Mouse (Mus musculus) neural tube, embryonic 12.5 days (tissue): ENCODE results near the gene Plpp7. TPM values are rescaled to one million over a fixed set of nuclear protein-coding genes. Genes with fewer than 3 reads are reported as not detected.

Source experiments
- ATAC-seq: fragments of 200-750 bp; cut with Nextera tagmentation; 2 replicates; pipeline ENCODE4 v1.8.0; 2017; ENCODE audit warnings: low read depth, mild to moderate bottlenecking, moderate TSS enrichment, moderate library complexity; ENCODE audit not compliant: low FRiP score
- H3K27ac ChIP-seq: fragments of 300-500 bp; sonication (generic); 2 replicates; pipeline ENCODE4 v1.5.1; 2016
- H3K27me3 ChIP-seq: fragments of 300-500 bp; sonication (generic); replicated peaks from 2 replicates; pipeline ENCODE4 v1.6.1; 2016; ENCODE audit warnings: mild to moderate bottlenecking
- H3K36me3 ChIP-seq: fragments of 300-500 bp; sonication (generic); 2 replicates; pipeline ENCODE4 v1.6.1; 2016; ENCODE audit warnings: mild to moderate bottlenecking
- H3K4me1 ChIP-seq: fragments of 300-500 bp; sonication (generic); 2 replicates; pipeline ENCODE4 v1.6.1; 2016
- H3K4me2 ChIP-seq: fragments of 300-500 bp; sonication (generic); replicated peaks from 2 replicates; pipeline ENCODE4 v1.6.1; 2016; ENCODE audit warnings: mild to moderate bottlenecking
- H3K4me3 ChIP-seq: fragments of 300-500 bp; sonication (generic); 2 replicates; pipeline ENCODE4 v1.5.1; 2016
- H3K9ac ChIP-seq: fragments of 300-500 bp; sonication (generic); 2 replicates; pipeline ENCODE4 v1.6.1; 2016; ENCODE audit warnings: mild to moderate bottlenecking
- H3K9me3 ChIP-seq: fragments of 300-500 bp; sonication (generic); 2 replicates; pipeline ENCODE4 v1.6.1; 2016; ENCODE audit warnings: mild to moderate bottlenecking
- WGBS: fragments of 180-500 bp; shearing (Covaris S2); methylation state at CpG from one replicate; pipeline ENCODE4 v1.1.7; 2016; 5-methylcytosine and 5-hydroxymethylcytosine counted together
- polyA plus RNA-seq: library from polyadenylated mRNA; unstranded; fragments of >200 nt; fragmentation: Nextera tagmentation; extraction: Ambion mirVana; gene quantifications from 2 replicates; pipeline ENCODE4 v1.2.1, GENCODE M21; 2016

The Plpp7 gene
- polyA plus RNA-seq, 1 experiment from 2014 or later, result 13.7 TPM

DNA sequence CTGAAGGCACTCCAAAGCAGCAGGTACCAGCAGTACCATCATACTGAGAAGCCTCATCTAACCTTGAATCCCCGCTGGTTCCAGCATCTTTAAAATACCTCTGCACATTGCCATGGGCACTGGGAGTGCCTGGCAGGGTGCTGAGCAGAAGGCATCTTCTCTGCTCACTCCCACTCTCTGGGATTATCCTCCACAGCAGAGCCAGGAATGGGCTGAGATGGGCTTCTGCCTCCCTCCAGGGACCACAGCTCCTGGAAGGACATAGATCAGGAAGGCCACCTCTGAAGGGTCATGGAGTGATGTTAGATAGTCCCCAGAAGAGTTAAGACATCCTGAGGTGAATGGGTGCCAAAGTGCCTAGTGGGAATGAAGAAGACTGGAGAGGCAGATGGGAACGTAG lies 17.2 kb downstream of the Plpp7 start:
- 0 out of 2 replicates have a peak, but pooled peaks cover 5% of the 10 kb centered on the region for H3K4me1 ChIP-seq
- ATAC-seq, result no peak
- 58% methylated on average over 2 of the region's 2 CpGs for WGBS
- no peak overlapping the region for H3K4me2 ChIP-seq
- peaks cover 14% of the 10 kb centered on the region for H3K36me3 ChIP-seq
- no peak overlapping the region for H3K4me3 ChIP-seq
- no peaks in the 10 kb centered on the region for H3K27me3 ChIP-seq
- H3K9ac ChIP-seq, result no peak overlapping the region
- H3K9me3 ChIP-seq, result no peaks in the 10 kb centered on the region
- no peak overlapping the region for H3K27ac ChIP-seq

- Histone ChIP-seq H3K9me3 (no peaks in the 10 kb centered on the region), H3K27me3 (no peaks in the 10 kb centered on the region), H3K4me2 (no peak overlapping the region), H3K9ac (no peak overlapping the region), H3K36me3 (no peaks in the 10 kb centered on the region), H3K4me1 (0 out of 2 replicates have a peak, but pooled peaks cover under 1% of the 10 kb centered on the region), H3K27ac (no peak overlapping the region), H3K4me3 (no peak overlapping the region)
- 92% methylated on average over 4 of the region's 4 CpGs for WGBS
- ATAC-seq, result no peak
Observed at GRCm38 (mm10) chr2:32115851-32116268, 20.5 kb downstream of the Plpp7 start.

DNA sequence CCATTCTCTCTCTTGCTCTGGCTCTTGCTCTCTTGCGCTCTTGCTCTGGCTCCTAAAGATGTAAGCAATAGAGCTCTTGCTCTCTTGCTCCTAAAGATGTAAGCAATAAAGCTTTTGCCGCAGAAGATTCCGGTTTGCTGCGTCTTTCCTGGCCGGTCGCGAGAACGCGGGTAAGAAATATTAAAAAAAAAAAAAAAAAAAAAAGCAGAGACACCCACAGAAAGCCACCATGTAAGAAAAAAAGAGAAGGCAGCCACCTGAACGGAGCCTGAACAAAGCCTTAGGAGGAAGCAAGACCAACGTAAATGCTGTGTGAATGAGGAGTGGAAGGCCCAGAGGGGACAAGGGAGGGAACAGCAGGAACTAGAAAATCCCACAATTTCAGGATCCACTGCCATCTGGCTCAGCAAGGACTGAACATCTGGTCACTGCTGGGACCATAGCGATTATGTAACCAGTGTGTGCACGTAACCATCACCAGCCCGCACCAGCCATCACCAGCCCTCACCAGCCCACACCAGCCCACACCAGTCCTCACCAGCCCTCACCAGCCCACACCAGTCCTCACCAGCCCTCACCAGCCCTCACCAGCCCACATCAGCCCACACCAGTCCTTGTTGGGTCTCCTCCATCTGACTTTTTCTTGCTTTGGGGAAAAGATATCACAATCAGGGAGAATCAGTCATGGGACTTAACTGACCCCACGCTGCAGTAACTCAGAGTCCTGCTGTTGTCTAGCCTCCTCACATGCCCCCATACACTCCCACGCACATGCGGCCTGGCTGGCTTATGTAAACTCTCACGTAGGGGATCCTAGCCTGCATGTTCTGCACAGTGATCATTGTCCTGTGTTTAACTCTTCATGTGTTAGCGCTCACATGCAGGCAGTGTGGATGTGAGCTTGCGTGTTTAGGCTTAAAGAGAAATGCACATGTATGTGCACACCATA lies 24.7 kb downstream of the Plpp7 start:
- H3K4me3 ChIP-seq, result no peak overlapping the region
- H3K27me3 ChIP-seq, result no peaks in the 10 kb centered on the region
- H3K4me1 ChIP-seq, result 0 out of 2 replicates have a peak, but pooled peaks cover 3% of the 10 kb centered on the region
- H3K27ac ChIP-seq, result no peak overlapping the region
- no peak overlapping the region for H3K4me2 ChIP-seq
- no peak overlapping the region for H3K9ac ChIP-seq
- no peaks in the 10 kb centered on the region for H3K36me3 ChIP-seq
- no peaks in the 10 kb centered on the region for H3K9me3 ChIP-seq
- 90% methylated on average over 20 of the region's 20 CpGs for WGBS
- no peak for ATAC-seq

- 74% methylated on average over 5 of the region's 5 CpGs for WGBS
- ATAC-seq, result no peak
Observed at GRCm38 (mm10) chr2:32121150-32121549, 25.8 kb downstream of the Plpp7 start.

GRCm38 (mm10) chr2:32121785-32122184 lies 26.5 kb downstream of the Plpp7 start:
- Histone ChIP-seq H3K4me3 (no peak overlapping the region), H3K4me1 (0 out of 2 replicates have a peak, but pooled peaks cover 3% of the 10 kb centered on the region), H3K27me3 (no peaks in the 10 kb centered on the region), H3K27ac (no peak overlapping the region), H3K9ac (no peak overlapping the region), H3K4me2 (no peak overlapping the region), H3K9me3 (no peaks in the 10 kb centered on the region), H3K36me3 (no peaks in the 10 kb centered on the region)
- no peak for ATAC-seq
- WGBS, result 79% methylated on average over 2 of the region's 2 CpGs

More at GRCm38 (mm10) chr2:32121150-32121549, 25.8 kb downstream of the Plpp7 start:
- Histone ChIP-seq H3K9ac (no peak overlapping the region), H3K9me3 (no peaks in the 10 kb centered on the region), H3K27ac (no peak overlapping the region), H3K4me2 (no peak overlapping the region), H3K4me3 (no peak overlapping the region), H3K27me3 (no peaks in the 10 kb centered on the region), H3K4me1 (0 out of 2 replicates have a peak, but pooled peaks cover 3% of the 10 kb centered on the region), H3K36me3 (no peaks in the 10 kb centered on the region)

- peaks cover 11% of the 10 kb centered on the region; the same call in 1 of the 2 replicates for H3K4me1 ChIP-seq
- H3K9ac ChIP-seq, result no peak overlapping the region
- H3K4me3 ChIP-seq, result no peak overlapping the region
- ATAC-seq, result no peak
- H3K9me3 ChIP-seq, result no peaks in the 10 kb centered on the region
- H3K4me2 ChIP-seq, result no peak overlapping the region
- H3K27ac ChIP-seq, result no peak overlapping the region
- WGBS, result 32% methylated on average over 16 of the region's 16 CpGs
- no peaks in the 10 kb centered on the region for H3K27me3 ChIP-seq
- H3K36me3 ChIP-seq, result no peaks in the 10 kb centered on the region
Observed at GRCm38 (mm10) chr2:32127653-32128535, 32.6 kb downstream of the Plpp7 start.

GRCm38 (mm10) chr2:32128536-32128841 lies 33.2 kb downstream of the Plpp7 start:
- Histone ChIP-seq H3K9ac (no peak overlapping the region), H3K36me3 (no peaks in the 10 kb centered on the region), H3K27ac (no peak overlapping the region), H3K27me3 (no peaks in the 10 kb centered on the region), H3K4me1 (peaks cover 11% of the 10 kb centered on the region; the same call in 1 of the 2 replicates), H3K9me3 (no peaks in the 10 kb centered on the region), H3K4me3 (no peak overlapping the region), H3K4me2 (no peak overlapping the region)
- 87% methylated on average over 5 of the region's 5 CpGs for WGBS
- no peak for ATAC-seq

DNA sequence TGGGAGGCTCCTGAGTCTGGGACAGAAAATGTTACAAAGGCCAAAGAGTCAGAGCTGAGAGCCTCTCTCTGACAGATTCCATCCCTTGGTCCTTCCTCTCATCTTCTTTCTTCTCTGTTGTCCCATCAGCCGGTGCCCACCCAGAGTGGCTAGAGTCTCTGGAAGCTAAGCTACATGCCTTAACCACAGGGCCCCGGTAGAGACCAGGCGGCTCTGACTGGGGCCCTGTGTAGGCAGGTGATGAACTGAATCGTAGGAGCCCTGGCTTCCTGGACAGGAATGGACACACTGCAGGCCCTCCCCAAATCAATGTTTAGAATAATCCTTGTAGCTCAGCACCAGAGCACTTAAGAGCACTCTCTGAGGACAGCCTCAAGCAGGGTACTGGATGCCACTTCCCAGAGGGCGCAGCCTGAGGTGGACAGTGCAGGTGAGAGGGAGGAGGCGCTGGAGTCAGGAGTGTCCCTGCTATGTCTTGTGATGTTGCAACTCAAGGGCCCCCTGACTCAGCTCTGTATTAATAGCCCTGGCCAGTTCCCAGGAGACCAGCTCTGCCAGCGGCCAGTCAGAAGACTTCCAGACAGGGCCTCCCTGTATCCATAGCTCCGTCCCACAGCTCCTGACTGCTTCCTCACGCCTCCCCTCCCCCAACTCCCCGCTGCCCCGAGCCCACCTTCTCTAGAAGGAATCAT lies 34.2 kb downstream of the Plpp7 start:
- Histone ChIP-seq H3K4me2 (no peak overlapping the region), H3K4me3 (no peak overlapping the region), H3K27ac (no peak overlapping the region), H3K36me3 (no peaks in the 10 kb centered on the region), H3K9ac (no peak overlapping the region), H3K4me1 (peaks cover 11% of the 10 kb centered on the region; the same call in 1 of the 2 replicates), H3K9me3 (no peaks in the 10 kb centered on the region), H3K27me3 (no peaks in the 10 kb centered on the region)
- ATAC-seq, result no peak
- 69% methylated on average over 11 of the region's 11 CpGs for WGBS

DNA sequence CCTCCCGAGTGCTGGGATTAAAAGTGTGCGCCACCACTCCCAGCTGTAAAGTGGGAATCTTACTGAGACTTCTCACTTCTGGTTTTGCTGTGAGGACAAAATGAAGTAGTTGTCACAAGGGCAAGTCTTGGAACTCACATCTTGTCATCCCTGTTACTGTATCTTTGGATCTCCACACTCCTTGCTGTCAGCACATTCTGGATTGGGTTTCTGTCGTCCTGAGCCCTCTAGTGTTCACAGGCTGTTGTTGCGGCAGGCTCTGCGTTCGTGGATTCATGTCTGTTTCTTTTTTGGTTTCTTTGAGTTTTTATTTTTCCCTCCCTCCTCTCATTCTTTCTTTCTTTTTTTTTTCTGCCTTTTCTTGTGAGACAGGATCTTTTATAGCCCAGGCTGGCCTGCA lies 35.1 kb downstream of the Plpp7 start:
- 37% methylated on average over 6 of the region's 6 CpGs for WGBS
- no peak overlapping the region for H3K4me2 ChIP-seq
- no peaks in the 10 kb centered on the region for H3K36me3 ChIP-seq
- H3K27ac ChIP-seq, result no peak overlapping the region
- H3K9ac ChIP-seq, result no peak overlapping the region
- no peak for ATAC-seq
- no peaks in the 10 kb centered on the region for H3K27me3 ChIP-seq
- peaks cover 11% of the 10 kb centered on the region; the same call in 1 of the 2 replicates for H3K4me1 ChIP-seq
- no peaks in the 10 kb centered on the region for H3K9me3 ChIP-seq
- H3K4me3 ChIP-seq, result no peak overlapping the region

DNA sequence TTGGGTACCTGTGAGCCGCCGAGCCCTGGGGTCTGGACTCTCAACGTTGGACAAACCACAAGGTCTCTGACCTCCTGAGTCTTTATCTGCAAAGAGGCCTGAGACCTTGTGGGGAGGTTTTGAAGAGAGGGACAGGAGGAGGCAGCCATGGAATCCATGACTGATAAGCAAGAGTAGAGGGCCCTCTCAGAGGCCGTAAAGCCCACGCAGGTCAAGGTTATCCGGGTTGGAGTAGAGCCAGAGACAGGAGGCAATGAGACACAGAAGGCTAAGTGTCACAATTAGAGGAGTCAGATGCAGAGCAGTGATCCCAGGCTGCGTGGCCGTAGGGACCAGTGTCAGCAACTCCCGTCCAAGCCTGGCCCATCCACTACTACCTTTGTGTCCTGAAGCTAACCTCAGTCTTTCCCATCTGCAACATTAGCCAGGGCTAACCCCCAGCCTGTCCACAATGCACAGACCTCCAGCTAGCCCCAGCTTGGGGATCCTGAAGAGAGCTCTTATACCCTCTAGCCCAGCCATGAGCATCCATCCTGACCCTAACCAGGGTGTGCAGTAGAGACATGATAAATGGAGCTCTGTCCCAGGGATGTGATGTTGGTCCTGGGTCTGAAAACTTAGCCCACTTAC lies 36.0 kb downstream of the Plpp7 start:
- no peak for ATAC-seq
- H3K4me2 ChIP-seq, result no peak overlapping the region
- H3K36me3 ChIP-seq, result no peaks in the 10 kb centered on the region
- 87% methylated on average over 9 of the region's 9 CpGs for WGBS
- no peaks in the 10 kb centered on the region for H3K27me3 ChIP-seq
- peaks cover 11% of the 10 kb centered on the region; the same call in 1 of the 2 replicates for H3K4me1 ChIP-seq
- H3K27ac ChIP-seq, result no peak overlapping the region
- no peak overlapping the region for H3K4me3 ChIP-seq
- H3K9me3 ChIP-seq, result no peaks in the 10 kb centered on the region
- no peak overlapping the region for H3K9ac ChIP-seq

GRCm38 (mm10) chr2:32131866-32132566 lies 36.7 kb downstream of the Plpp7 start:
- Histone ChIP-seq H3K27ac (no peak overlapping the region), H3K4me1 (peaks cover 12% of the 10 kb centered on the region), H3K27me3 (no peaks in the 10 kb centered on the region), H3K4me2 (no peak overlapping the region), H3K9me3 (no peaks in the 10 kb centered on the region), H3K36me3 (no peaks in the 10 kb centered on the region), H3K9ac (no peak overlapping the region), H3K4me3 (no peak overlapping the region)
- no peak for ATAC-seq
- 71% methylated on average over 6 of the region's 6 CpGs for WGBS
